Mouse (Mus musculus) gastrocnemius, postnatal 25 days (tissue): ENCODE results near the gene Fdxr. TPM values are rescaled to one million over a fixed set of nuclear protein-coding genes. Genes with fewer than 3 reads are reported as not detected.

Experiments used
- DNase-seq: peaks from one replicate; pipeline ENCODE4 v3.0.0; 2022
- total RNA-seq, 2 experiments: library from RNA; stranded (reverse); gene quantifications; 1 replicate in 1 of 2; 2 replicates in 1 of 2; pipeline ENCODE4 v1.2.3; 2021

Gene Fdxr
- total RNA-seq, 2 experiments from 2014 or later, result 3.6 to 3.8 TPM

DNA sequence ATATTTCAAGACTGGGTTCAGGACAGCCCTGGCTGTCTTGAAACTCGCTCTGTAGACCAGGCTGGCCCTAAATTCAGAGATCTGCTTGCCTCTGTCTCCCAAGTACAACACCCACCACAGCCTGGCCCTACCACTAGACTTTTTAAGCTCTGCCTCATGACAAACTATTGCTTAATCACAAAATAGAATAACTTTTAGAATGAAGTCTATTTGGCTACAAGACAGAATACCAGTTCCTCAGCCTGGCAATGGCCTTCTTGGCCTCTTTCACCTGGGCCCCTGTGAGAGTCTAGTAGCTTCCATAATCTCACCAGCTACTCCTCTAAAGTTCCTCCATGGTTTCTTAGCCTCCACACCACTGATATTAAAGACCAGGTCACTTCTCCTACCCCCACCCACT lies 13.5 kb upstream of the Fdxr start:
- no peak for DNase-seq

DNA sequence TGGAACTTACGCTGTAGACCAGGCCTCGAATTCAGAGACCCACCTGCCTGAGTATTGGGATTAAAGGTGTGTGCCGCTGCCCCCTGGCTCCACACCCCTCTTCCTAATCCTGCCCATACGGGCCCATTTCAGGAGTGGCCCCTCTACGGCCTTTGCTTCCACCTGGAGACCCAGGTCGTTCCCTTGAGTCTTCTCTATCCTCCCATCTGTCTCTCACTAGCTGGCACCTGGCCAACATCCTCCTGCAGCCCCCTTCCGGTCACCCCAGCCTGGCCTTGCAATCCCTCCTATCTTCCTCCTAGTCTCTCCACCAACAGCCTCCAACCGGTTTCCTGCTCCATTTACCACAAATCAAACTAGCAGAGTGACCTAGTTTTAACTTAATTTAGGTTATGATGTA lies 13.0 kb upstream of the Fdxr start:
- no peak for DNase-seq

GRCm38 (mm10) chr11:115288305-115288704 lies 11.5 kb upstream of the Fdxr start:
- peak; percentile 5 for DNase-seq

DNA sequence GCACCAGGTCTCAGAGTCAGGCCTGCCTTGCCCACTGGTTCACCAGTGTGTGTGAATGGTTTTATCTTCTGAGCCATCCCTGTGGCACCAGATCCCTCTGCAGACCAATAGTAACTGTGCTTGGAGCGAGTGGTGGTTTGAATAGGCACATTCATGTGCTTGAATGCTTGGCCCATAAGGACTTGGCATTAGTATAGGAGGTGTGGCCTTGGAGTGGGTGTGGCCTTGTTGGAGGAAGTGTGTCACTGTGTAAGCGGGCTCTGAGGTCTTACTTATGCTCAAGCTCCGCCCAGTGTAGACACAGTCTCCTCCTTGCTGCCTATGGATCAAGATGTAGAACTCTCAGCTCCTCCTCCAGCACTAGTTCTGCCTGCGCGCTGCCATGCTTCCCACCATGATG lies 10.5 kb upstream of the Fdxr start:
- DNase-seq, result no peak

GRCm38 (mm10) chr11:115286201-115286993 lies 9.5 kb upstream of the Fdxr start:
- DNase-seq, result peak; percentile 48

DNA sequence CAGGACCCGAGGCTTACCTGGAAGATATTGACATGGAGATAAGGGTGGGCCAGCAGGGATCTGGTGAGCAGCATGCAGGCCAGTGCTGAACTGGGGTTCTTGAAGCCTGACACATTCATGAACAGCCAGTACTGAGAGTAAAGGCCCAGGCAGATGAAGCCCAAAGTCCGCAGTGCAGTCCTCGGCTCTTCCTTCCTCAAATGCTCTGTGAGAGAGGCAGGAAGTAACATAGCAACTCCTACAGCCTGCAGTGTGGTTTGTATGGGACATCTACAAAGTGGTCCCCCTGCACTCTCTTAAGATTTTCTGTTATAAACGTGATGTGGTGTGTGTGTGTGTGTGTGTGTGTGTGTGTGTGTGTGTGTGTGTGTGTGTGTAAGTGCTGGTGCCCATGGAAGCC lies 8.4 kb upstream of the Fdxr start:
- DNase-seq, result no peak

DNA sequence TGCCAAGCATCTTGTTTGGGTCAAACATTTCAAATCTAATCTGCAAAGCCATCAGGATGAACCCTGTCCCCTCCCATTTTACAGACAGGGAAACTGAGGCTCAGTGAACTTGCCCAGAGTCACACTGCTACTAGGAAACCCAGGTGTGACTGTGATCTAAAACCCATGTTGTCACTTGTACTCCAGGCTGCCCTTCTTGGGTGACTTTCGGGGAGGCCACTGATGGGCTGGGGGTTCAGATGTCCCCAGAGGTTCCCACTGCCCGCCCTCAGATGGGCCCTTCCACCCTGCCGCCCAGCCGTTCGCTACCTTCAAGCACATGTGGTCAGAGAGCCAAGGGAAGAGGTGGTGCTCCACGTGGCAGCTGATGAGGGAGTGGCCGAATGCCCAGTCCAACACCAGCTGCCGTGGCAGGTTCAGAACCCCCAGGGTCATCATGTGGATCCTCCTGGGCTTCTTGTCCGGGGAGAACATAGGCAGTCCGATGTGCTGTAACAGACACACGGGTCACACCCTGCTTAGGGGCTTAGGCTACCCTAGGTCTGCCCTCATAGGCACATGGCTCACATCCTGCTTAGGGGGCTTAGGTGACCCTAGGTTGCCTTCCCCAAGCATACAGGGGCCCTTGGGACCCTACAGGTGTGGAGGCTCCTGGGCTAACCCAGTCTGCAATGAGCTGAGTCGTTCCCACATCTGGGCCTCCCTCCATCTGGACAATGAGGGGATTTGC lies 7.2 kb upstream of the Fdxr start:
- DNase-seq, result no peak

GRCm38 (mm10) chr11:115283486-115283765 lies 6.6 kb upstream of the Fdxr start:
- no peak for DNase-seq

GRCm38 (mm10) chr11:115282723-115283485 lies 6.1 kb upstream of the Fdxr start:
- no peak for DNase-seq

DNA sequence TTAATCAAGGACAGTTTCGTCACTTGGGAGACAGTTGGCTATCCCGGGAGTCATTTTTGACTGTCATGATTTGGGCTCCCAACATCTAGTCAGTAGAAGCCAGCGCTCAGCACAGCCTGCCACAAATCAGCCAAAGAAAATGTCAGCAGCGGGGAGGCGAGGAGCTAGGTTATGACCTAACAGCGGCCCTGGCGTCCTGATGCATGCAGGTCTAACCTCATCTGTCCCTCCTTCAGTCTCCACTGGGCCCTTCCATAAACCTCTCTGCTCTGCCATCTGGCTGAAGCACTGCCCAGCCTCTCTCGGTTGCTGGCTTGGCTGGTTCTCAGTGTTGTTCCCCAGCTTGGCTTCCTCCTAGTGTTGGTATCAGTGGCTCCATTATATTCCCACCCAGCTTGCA lies 5.4 kb upstream of the Fdxr start:
- no peak for DNase-seq

DNA sequence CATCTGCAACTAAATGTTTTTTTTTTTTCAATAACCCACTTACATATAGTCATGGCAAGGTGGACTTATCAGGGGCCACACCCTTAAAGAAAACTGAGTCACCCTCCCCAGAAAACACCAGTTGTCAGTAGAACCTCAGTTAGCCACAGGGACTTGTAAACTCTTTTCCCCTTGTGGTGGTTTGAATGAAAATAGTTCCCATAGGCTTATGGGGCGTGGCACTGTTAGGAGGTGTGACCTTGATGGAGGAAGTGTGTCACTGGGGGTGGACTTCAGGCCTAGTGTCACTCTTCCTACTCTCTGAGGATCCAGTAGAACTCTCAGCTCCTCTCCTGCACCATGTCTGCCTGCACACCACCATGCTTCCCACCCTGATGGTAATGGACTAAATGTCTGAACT lies 2.9 kb upstream of the Fdxr start:
- no peak for DNase-seq

DNA sequence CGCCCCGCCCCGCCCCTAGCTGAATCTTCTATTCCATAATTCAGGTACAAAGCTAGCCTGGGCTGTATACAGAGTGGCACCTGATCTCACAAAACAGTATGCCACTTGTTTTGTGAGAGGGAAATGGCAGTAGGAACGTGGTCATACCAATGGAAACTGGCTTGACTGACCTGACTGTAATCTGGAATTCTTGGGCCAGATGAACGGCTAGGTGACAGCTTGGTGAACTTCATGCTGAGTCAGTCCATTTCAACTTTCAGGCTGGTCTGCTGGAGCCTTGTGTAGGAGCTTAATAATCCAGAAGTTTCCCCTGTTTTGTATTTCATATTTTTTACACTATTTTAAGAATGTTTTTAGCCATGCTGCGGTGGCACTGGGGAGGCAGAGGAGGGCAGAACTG lies 1.3 kb upstream of the Fdxr start:
- no peak for DNase-seq

- DNase-seq, result no peak
Observed at GRCm38 (mm10) chr11:115277604-115277975, 740 bp upstream of the Fdxr start.

- DNase-seq, result no peak
Observed at GRCm38 (mm10) chr11:115275954-115276353, 896 bp downstream of the Fdxr start.

- no peak for DNase-seq
Observed at GRCm38 (mm10) chr11:115275509-115275908, 1.3 kb downstream of the Fdxr start.

GRCm38 (mm10) chr11:115274771-115275170 lies 2.1 kb downstream of the Fdxr start:
- DNase-seq, result no peak

DNA sequence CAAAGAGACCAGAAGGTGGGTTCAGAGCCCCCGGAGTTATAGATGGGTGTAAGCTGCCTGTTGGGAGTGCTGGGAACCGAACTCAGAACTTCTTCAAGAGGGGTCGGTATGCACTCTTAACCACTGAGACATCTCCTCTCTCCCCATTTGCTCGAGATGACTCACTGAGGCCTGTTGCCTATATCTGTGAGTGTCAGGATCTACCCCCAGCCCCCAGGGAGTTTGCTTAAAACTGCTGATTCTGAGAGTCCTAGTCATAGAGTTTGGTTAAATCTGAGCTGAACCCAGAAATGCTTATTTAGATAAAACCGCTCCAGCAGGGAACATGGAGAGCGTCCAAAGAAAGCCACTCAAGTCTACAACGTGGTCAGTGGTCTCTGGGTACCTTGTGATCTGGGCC lies 2.7 kb downstream of the Fdxr start:
- no peak for DNase-seq

- DNase-seq, result no peak
Observed at GRCm38 (mm10) chr11:115273735-115274134, 3.1 kb downstream of the Fdxr start.

GRCm38 (mm10) chr11:115272894-115273498 lies 3.9 kb downstream of the Fdxr start:
- DNase-seq, result no peak

DNA sequence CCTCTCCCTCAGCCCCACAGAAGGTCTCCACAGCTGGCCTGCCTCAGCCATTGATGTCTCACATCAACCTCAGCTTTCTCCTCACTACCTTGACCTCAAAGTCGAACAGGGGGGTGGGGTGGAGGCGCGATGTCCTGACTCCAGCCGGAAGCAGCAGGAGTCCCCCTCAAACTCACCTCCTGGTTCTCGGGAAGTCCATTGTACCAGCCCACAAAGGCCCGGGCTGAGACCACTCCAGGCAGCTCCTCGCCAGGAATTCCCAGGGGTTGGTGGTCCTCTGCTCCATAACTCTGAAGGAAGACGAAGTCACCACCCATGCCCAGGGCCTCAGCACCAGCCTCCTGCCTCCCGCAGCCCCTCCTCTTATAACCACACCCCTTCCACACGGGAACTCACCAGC lies 5.4 kb downstream of the Fdxr start:
- no peak for DNase-seq

DNA sequence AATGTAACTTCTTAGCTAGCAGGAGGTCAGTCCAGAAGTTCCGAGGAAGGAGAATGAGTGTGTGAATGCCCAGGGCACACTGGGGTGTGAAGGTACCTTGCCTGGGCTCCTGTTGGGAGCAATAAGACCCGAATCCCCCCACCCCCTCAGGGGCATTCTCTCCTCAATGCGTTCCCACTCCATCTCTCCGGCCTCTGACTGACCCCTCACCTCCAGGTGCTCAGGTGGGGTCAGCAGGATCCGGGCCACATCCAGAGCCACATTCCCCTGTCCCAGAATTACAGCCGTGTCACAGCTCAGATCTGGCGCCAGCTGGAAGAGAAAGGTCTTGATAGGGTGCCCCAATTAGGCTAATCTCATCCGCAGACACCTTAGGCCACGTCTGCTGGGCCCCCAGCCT lies 5.8 kb downstream of the Fdxr start:
- no peak for DNase-seq

DNA sequence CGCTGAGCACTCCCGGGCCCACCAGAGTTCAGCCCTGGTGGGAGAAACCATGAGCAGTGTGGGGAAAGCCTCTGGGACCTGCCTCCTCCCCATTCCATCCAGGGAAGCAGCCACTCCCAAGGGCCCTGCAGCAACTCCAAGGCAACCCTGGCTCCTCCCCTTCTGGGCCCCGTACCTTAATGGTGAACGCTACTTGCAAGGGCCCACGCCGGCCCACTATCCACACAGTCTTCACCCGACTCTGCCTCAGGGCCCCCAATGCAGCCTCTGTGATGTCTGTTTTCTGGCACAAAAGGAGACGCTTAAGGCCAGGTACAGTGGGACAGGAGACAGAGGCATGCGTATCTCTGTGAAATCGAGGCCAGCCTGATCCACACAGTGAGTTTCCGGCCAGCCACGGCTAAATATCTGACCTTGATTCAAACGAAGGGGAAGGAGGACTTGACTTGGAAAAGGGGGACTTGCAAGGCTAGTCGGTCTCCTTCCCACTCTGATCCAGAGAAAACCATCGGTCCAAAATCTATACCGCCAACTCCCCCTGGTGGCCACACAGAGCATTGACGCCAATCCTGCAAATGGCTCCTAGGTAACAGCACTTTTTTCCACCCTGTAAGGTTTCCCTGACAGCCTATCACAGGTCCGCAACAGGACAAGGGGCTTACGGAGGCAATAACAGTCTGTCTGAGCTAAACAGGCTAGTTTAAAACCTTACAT lies 6.5 kb downstream of the Fdxr start:
- DNase-seq, result peak; percentile 41
